Mouse (Mus musculus) heart, adult 2 months (tissue): ENCODE data around the gene Kcnip4. TPM values are rescaled to one million over a fixed set of nuclear protein-coding genes. Genes with fewer than 3 reads are reported as not detected.

Source experiments
- DNase-seq, 2 experiments: peaks; one replicate each; pipeline ENCODE4 v3.0.0; 2021
- H3K27ac ChIP-seq: fragments of 200-600 bp; 2 replicates; pipeline ENCODE4 v1.8.1; 2022
- H3K27me3 ChIP-seq: fragments of 200-500 bp; 2 replicates; pipeline ENCODE4 v1.6.1; 2012; ENCODE audit warnings: mild to moderate bottlenecking, low read length, inconsistent platforms, mixed read lengths; ENCODE audit not compliant: control insufficient read depth, insufficient read depth
- H3K36me3 ChIP-seq: fragments of 200-500 bp; 2 replicates; pipeline ENCODE4 v1.6.1; 2012; ENCODE audit warnings: low read length, inconsistent platforms; ENCODE audit not compliant: control insufficient read depth, insufficient read depth
- H3K4me1 ChIP-seq: fragments of 200-500 bp; 2 replicates; pipeline ENCODE4 v1.6.1; 2011; ENCODE audit warnings: low read length; ENCODE audit not compliant: control insufficient read depth, insufficient read depth
- H3K4me3 ChIP-seq: fragments of 200-600 bp; 2 replicates; pipeline ENCODE4 v1.8.1; 2022
- H3K79me2 ChIP-seq: fragments of 200-500 bp; replicated peaks from 2 replicates; pipeline ENCODE4 v1.6.1; 2012; ENCODE audit warnings: mild to moderate bottlenecking, inconsistent platforms, low read length, moderate library complexity, mixed read lengths; ENCODE audit not compliant: control insufficient read depth, insufficient read depth
- H3K9ac ChIP-seq: fragments of 200-500 bp; 2 replicates; pipeline ENCODE4 v1.6.1; 2012; ENCODE audit warnings: low read depth, mild to moderate bottlenecking, control low read depth, inconsistent platforms, low read length, mixed read lengths
- CTCF ChIP-seq: fragments of 200-600 bp; IDR thresholded peaks from 2 replicates; pipeline ENCODE4 v1.8.1; 2022; ENCODE audit warnings: antibody characterized with exemption, mild to moderate bottlenecking, moderate library complexity
- EP300 ChIP-seq: fragments of 200-500 bp; IDR thresholded peaks from 2 replicates; pipeline ENCODE4 v1.6.1; 2011; ENCODE audit warnings: low read depth, low read length, control low read depth; ENCODE audit not compliant: insufficient read depth
- POLR2A ChIP-seq: fragments of 200-500 bp; IDR thresholded peaks from 2 replicates; pipeline ENCODE4 v1.6.1; 2011; ENCODE audit warnings: mild to moderate bottlenecking, low read depth, low read length, control low read depth; ENCODE audit not compliant: insufficient read depth
- WGBS: fragments of 180-500 bp; shearing (Covaris S2); methylation state at CpG from one replicate; pipeline ENCODE4 v1.1.7; 2018; 5-methylcytosine and 5-hydroxymethylcytosine counted together
- intact Hi-C: fragments of 180-260 bp; cut with DNase I; formaldehyde crosslinking; loops from one replicate; pipeline ENCODE4 v1.15.1; 2025
- long read RNA-seq: library from polyadenylated mRNA; stranded (forward); transcript quantifications from one replicate; pipeline ENCODE4 v2.0.0, GENCODE M21; 2021
- polyA plus RNA-seq: library from polyadenylated mRNA; depleted of rRNA; stranded (reverse); fragments of >200 nt; gene quantifications from 2 replicates; pipeline ENCODE4 v1.2.3, GENCODE M21; 2012; rRNA removed
- total RNA-seq, 2 experiments: library from RNA; stranded (reverse); gene quantifications; 2 replicates each; pipeline ENCODE4 v1.2.3; 2021

Kcnip4 gene
- total RNA-seq (not detected), polyA plus RNA-seq (0.10 and 0.20 TPM in 2 replicates)
- long read RNA-seq, partial matches to known transcripts, result 0 of 1 reads
- long read RNA-seq, other reads (novel, unspliced or antisense), result 1 of 1 reads

DNA sequence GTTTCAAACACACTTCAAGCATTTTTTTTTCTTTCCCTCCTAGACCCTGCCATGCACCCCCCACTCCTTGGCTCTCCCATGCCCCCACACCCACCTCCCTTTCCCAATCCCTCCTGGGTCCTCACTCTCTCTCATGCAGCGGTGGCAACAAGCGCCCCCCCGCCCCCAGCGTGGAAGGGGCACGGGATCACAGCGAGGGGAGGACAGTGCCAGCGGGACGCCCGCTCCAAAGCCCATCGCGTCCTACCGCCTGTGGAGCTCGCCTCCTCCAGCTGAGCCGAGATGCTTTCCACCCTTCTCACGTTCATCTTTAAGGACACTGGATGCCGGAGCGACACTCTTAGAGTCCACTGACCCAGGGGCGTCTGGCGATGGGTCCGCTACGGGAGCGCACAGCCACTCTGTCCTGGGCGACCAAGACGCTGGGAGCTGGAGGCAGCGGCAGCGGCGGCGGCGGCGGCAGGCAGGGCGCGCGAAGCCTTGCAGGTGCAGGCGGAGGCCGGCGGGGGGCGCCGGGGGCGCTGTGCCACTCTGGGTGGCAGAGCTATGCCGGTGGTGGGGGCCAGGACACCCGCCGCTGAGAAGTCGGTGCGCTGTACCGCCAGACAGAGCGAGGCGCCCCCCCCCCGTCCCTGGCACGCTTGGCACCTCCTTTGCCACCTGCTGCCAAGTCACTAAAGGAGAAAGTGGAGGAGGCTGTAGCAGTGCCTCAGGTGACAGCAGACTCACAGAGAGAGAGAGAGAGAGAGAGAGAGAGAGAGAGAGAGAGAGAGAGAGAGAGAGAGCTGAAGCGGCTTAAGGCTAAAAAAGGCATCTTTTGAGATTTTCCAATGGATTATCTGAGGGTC is at the start of gene Kcnip4:
Gene Kcnip4 (minus strand): TSS at position 514 of the 848 bp plus-strand sequence.
- no peaks in the 10 kb centered on the region for H3K27me3 ChIP-seq
- no peak within 1 kb of the TSS for H3K4me3 ChIP-seq
- TF ChIP-seq CTCF, result peak; percentile 40
- TF ChIP-seq POLR2A, result no peak
- H3K9ac ChIP-seq, result no peak within 1 kb of the TSS
- intact Hi-C loops, result no loop called here
- H3K36me3 ChIP-seq, result no peaks in the 10 kb centered on the region
- H3K4me1 ChIP-seq, result no peaks in the 10 kb centered on the region
- H3K79me2 ChIP-seq, result no peaks in the 10 kb centered on the region
- 4% methylated on average over 49 of the region's 50 CpGs for WGBS
- DNase-seq, result peak in 1 of 2 experiments; percentile 3
- no peak within 1 kb of the TSS for H3K27ac ChIP-seq

DNA sequence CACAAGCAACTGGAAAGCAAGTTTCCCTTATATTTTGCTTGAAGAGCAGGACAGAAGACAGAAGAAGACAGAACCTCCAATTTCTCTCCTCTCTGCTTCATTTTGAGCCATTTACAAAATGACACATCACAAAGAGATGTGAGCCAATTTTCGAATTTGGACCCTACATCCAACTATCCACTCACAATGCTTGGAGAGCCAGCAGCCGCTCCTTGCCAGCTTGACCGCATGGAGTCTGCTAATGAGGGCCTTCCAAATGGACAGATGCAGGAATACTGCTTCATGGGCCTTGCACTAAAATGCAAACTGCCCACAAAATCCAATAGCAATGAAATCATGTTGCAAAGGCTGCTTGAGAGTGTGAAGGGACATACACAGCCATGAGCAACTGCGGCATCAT is 47.2 kb upstream of the Kcnip4 start:
- H3K4me3 ChIP-seq, result no peak overlapping the region
- no peak for DNase-seq
- WGBS, result 76% methylated on average over 4 of the region's 4 CpGs
- H3K79me2 ChIP-seq, result no peaks in the 10 kb centered on the region
- H3K4me1 ChIP-seq, result no peaks in the 10 kb centered on the region
- no peak for TF ChIP-seq CTCF
- no peak for TF ChIP-seq POLR2A
- no peak for TF ChIP-seq EP300
- no peaks in the 10 kb centered on the region for H3K27me3 ChIP-seq
- no peak overlapping the region for H3K27ac ChIP-seq
- H3K9ac ChIP-seq, result no peak overlapping the region
- intact Hi-C loops, result no loop called here
- no peaks in the 10 kb centered on the region for H3K36me3 ChIP-seq

- Histone ChIP-seq H3K36me3 (no peaks in the 10 kb centered on the region), H3K27ac (no peak overlapping the region), H3K4me1 (no peaks in the 10 kb centered on the region), H3K27me3 (no peaks in the 10 kb centered on the region), H3K4me3 (no peak overlapping the region), H3K9ac (no peak overlapping the region), H3K79me2 (no peaks in the 10 kb centered on the region)
- 83% methylated on average over 4 of the region's 4 CpGs for WGBS
- intact Hi-C loops, result no loop called here
- DNase-seq, result no peak
- TF ChIP-seq EP300 (no peak), POLR2A (no peak), CTCF (no peak)
These were observed 39.0 kb upstream of the Kcnip4 start for GRCm38 (mm10) chr5:49563751-49564150.

DNA sequence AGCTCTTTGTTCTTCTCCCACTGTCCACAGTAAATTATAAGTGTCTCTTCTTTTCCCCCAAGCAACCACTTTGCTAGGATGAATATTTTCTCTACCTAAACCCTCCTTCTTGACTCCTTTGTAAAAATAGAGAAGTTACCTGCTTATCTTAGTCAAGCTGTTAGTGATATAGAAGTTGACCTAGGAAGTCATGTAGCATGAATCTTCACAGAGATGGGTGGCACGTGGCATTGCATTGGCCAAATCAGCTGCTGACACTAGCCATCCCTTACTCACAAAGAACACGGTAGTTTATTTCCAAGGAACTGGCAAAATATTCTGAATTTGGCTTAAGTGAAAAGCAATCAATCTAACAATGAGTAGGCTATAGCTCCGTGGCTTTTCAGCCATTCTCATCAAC is 32.7 kb upstream of the Kcnip4 start:
- intact Hi-C loops, result no loop called here
- no peak overlapping the region for H3K9ac ChIP-seq
- no peak overlapping the region for H3K27ac ChIP-seq
- H3K79me2 ChIP-seq, result no peaks in the 10 kb centered on the region
- no peaks in the 10 kb centered on the region for H3K36me3 ChIP-seq
- H3K27me3 ChIP-seq, result no peaks in the 10 kb centered on the region
- WGBS, result 59% methylated on average over 3 of the region's 3 CpGs
- H3K4me1 ChIP-seq, result no peaks in the 10 kb centered on the region
- no peak overlapping the region for H3K4me3 ChIP-seq
- no peak for DNase-seq
- TF ChIP-seq EP300 (no peak), POLR2A (no peak)

GRCm38 (mm10) chr5:49547884-49548283 is 23.2 kb upstream of the Kcnip4 start:
- TF ChIP-seq POLR2A, result no peak
- TF ChIP-seq CTCF, result no peak
- no peak for TF ChIP-seq EP300
- intact Hi-C loops, result no loop called here
- DNase-seq, result no peak
- H3K27ac ChIP-seq, result no peak overlapping the region
- H3K4me1 ChIP-seq, result no peaks in the 10 kb centered on the region
- no peak overlapping the region for H3K4me3 ChIP-seq
- H3K79me2 ChIP-seq, result no peaks in the 10 kb centered on the region
- no peaks in the 10 kb centered on the region for H3K36me3 ChIP-seq
- WGBS, result 82% methylated on average over 3 of the region's 3 CpGs
- no peak overlapping the region for H3K9ac ChIP-seq
- no peaks in the 10 kb centered on the region for H3K27me3 ChIP-seq

GRCm38 (mm10) chr5:49529362-49529761 is 4.7 kb upstream of the Kcnip4 start:
- H3K4me3 ChIP-seq, result no peak overlapping the region
- DNase-seq, result no peak
- intact Hi-C loops, result no loop called here

More at GRCm38 (mm10) chr5:49529362-49529761, 4.7 kb upstream of the Kcnip4 start:
- Histone ChIP-seq H3K79me2 (no peaks in the 10 kb centered on the region), H3K36me3 (no peaks in the 10 kb centered on the region), H3K9ac (no peak overlapping the region), H3K27me3 (no peaks in the 10 kb centered on the region), H3K4me1 (no peaks in the 10 kb centered on the region), H3K27ac (no peak overlapping the region)
- WGBS, result 32% methylated on average over 8 of the region's 8 CpGs
- no peak for TF ChIP-seq POLR2A
- TF ChIP-seq CTCF, result no peak
- no peak for TF ChIP-seq EP300
